Mouse (Mus musculus): Measurements from ENCODE around the gene Snx9. TPM values are rescaled to one million over a fixed set of nuclear protein-coding genes. Genes with fewer than 3 reads are reported as not detected.

The Snx9 gene
- polyA plus RNA-seq, 1 experiment: 0.32 TPM

DNA sequence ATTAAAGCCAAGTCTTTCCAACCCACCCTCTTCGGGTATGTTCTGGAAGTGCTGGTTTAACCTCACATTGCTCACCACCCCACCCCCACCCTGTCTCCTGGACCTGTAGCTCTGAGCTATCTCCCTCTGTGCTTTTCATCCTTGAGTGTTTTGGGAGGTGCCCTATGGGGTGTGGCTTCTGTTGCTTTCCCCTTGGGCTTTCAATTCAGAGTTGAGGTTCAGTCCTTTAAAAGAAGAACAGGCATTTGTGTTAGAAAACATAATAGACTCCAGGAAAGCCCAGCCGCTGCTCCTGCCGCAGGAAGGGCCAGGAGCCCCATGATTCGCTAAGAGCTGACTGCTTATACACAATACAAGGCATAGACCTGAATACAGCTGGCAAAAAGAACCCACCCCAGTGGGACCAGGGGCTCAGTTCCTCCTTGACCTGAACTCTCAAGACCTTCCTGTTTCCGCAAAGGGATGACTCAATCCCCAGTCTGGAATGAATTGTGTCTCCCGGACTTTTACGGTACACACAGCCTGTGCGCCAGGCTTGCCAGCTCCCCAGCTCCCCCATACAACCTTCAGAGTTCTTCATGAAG is 136.9 kb downstream of the Snx9 start:
- Histone ChIP-seq H3K27me3 (ENCODE audit: control insufficient read depth) (peaks cover 38% of the 10 kb centered on the region), H3K36me3 (ENCODE audit: control insufficient read depth) (no peaks in the 10 kb centered on the region), H3K9me3 (ENCODE audit: control insufficient read depth, low read length) (no peaks in the 10 kb centered on the region), H3K4me3 (replicated peaks) (no peak overlapping the region), H3K4me1 (ENCODE audit: control insufficient read depth) (no peaks in the 10 kb centered on the region; the same call in 1 of the 2 replicates)
- no peak for TF ChIP-seq GATA1 (IDR thresholded peaks at IDR 0.05; ENCODE audit: low read length)
- no peak for TF ChIP-seq TAL1 (IDR thresholded peaks at IDR 0.05; ENCODE audit: low read length)

DNA sequence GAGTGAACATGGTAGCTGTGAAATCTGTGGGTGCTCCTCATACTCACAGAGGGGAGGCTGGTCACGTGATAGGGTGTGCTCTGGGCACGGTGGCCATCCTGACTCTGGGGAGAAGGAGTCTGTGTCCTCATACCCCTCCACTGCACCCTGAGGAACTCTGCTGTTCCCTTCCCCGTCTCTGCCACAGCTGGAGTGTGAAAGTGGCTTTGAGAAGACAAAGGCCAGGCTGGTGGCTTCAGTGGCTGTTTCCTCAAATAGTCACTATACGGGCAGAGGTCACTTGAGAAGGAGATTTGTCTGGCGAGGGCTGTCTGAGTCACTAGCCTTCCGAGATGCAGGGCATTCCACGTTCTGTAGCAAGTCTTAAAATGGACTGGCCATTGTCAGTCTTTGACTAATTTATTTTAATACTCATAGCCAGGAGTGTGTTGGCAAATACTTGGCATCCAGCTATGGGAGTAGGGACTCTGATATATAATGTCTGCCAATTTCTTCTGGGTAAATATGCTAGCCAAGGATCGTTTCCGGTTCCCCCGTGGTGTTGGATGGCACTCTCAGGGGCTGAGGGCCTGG is 137.5 kb downstream of the Snx9 start:
- Histone ChIP-seq H3K36me3 (ENCODE audit: control insufficient read depth) (no peaks in the 10 kb centered on the region), H3K4me1 (ENCODE audit: control insufficient read depth) (no peaks in the 10 kb centered on the region; the same call in 1 of the 2 replicates), H3K4me3 (replicated peaks) (no peak overlapping the region), H3K9me3 (ENCODE audit: control insufficient read depth, low read length) (no peaks in the 10 kb centered on the region), H3K27me3 (ENCODE audit: control insufficient read depth) (peaks cover 38% of the 10 kb centered on the region)
- no peak for TF ChIP-seq TAL1 (IDR thresholded peaks at IDR 0.05; ENCODE audit: low read length)
- TF ChIP-seq GATA1 (IDR thresholded peaks at IDR 0.05; ENCODE audit: low read length): no peak

DNA sequence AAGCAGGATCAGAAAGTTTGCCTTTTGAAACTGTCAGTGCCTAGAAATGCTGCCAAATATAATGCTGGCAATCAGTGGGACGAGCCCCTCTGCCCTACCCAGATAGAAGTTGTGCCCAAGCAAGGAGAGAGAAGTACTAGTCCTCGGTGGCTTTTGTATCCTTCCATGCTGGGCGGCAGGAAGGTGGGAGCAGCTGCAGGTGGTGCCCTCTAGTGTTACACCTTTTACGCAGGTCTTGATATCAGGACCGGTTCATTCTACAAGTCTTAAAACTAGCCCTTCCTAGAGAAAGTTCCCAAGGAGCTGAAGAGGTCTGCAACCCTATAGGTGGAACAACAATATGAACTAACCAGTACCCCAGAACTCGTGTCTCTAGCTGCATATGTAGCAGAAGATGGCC is 139.7 kb downstream of the Snx9 start:
- no peak overlapping the region for H3K4me3 ChIP-seq (replicated peaks)
- H3K9me3 ChIP-seq (ENCODE audit: control insufficient read depth, low read length): no peaks in the 10 kb centered on the region
- no peak for TF ChIP-seq GATA1 (IDR thresholded peaks at IDR 0.05; ENCODE audit: low read length)
- no peak for TF ChIP-seq TAL1 (IDR thresholded peaks at IDR 0.05; ENCODE audit: low read length)
- no peaks in the 10 kb centered on the region for H3K36me3 ChIP-seq (ENCODE audit: control insufficient read depth)
- peaks cover 29% of the 10 kb centered on the region for H3K27me3 ChIP-seq (ENCODE audit: control insufficient read depth)
- H3K4me1 ChIP-seq (ENCODE audit: control insufficient read depth): no peaks in the 10 kb centered on the region; the same call in none of the 2 replicates

Other genes with a start within 250 kb of the Snx9 start
- 0.02 TPM in 1 of 2 replicates, not detected in the other for gene Synj2, start 100.0 kb downstream of the Snx9 start, polyA plus RNA-seq (2012)
- 0.03 and 0.14 TPM in 2 replicates for gene Serac1, start 238.4 kb downstream of the Snx9 start, polyA plus RNA-seq (2012)
- gene Gtf2h5, start 238.5 kb downstream of the Snx9 start, polyA plus RNA-seq (2012): 0.38 and 0.59 TPM in 2 replicates

All from erythroblast, embryonic 14.5 days (primary cell).